Mouse (Mus musculus) kidney, adult 2 months (tissue): ENCODE measurements at regions not wholly inside any gene's neighbourhood (a gene's known extent, or its start where the extent isn't known, plus 50 kb on each side); places are given as distances from the start of the nearest gene placed in this dataset.

Experiments
- DNase-seq: peaks from one replicate; pipeline ENCODE4 v3.0.0; 2021
- H3K27ac ChIP-seq: fragments of 200-500 bp; 2 replicates; pipeline ENCODE4 v1.5.1; 2012; ENCODE audit warnings: low read depth, low read length, control low read depth, inconsistent platforms; ENCODE audit not compliant: insufficient read depth
- H3K27me3 ChIP-seq: fragments of 200-500 bp; replicated peaks from 2 replicates; pipeline ENCODE4 v1.6.1; 2012; ENCODE audit warnings: mild to moderate bottlenecking, moderate library complexity, low read length, inconsistent platforms; ENCODE audit not compliant: control insufficient read depth, insufficient read depth
- H3K36me3 ChIP-seq: fragments of 200-500 bp; 2 replicates; pipeline ENCODE4 v1.6.1; 2012; ENCODE audit warnings: mild to moderate bottlenecking, moderate library complexity, low read length, inconsistent platforms; ENCODE audit not compliant: control insufficient read depth, insufficient read depth
- H3K4me1 ChIP-seq: fragments of 200-500 bp; 2 replicates; pipeline ENCODE4 v1.6.1; 2011; ENCODE audit warnings: low read length; ENCODE audit not compliant: control insufficient read depth, insufficient read depth
- H3K4me3 ChIP-seq: fragments of 200-500 bp; 2 replicates; pipeline ENCODE4 v1.5.1; 2011; ENCODE audit warnings: mild to moderate bottlenecking, low read depth, low read length, control low read depth; ENCODE audit not compliant: insufficient read depth
- CTCF ChIP-seq: fragments of 200-500 bp; conservative IDR thresholded peaks from 2 replicates; pipeline ENCODE4 v1.5.1; 2011; ENCODE audit warnings: low read depth, mild to moderate bottlenecking, control low read depth, low read length, moderate library complexity, mixed read lengths; ENCODE audit not compliant: insufficient read depth, insufficient read length
- POLR2A ChIP-seq: fragments of 200-500 bp; IDR thresholded peaks from one replicate; pipeline ENCODE4 v1.6.1; 2011; ENCODE audit warnings: low read depth, low read length, control low read depth
- WGBS: fragments of 180-500 bp; shearing (Covaris S2); methylation state at CpG from one replicate; pipeline ENCODE4 v1.1.7; 2018; 5-methylcytosine and 5-hydroxymethylcytosine counted together

- Histone ChIP-seq H3K4me3 (no peak overlapping the region), H3K27me3 (no peaks in the 10 kb centered on the region), H3K4me1 (no peaks in the 10 kb centered on the region), H3K36me3 (no peaks in the 10 kb centered on the region), H3K27ac (no peak overlapping the region)
- 71% methylated on average over 4 of the region's 4 CpGs for WGBS
- TF ChIP-seq POLR2A (no peak), CTCF (no peak)
- DNase-seq, result no peak
Measured at GRCm38 (mm10) chr2:51847556-51847955, 87.4 kb downstream of the Rbm43 start.

GRCm38 (mm10) chr2:51847964-51848363 is 87.0 kb downstream of the Rbm43 start:
- Histone ChIP-seq H3K36me3 (no peaks in the 10 kb centered on the region), H3K27ac (no peak overlapping the region), H3K27me3 (no peaks in the 10 kb centered on the region), H3K4me3 (no peak overlapping the region), H3K4me1 (no peaks in the 10 kb centered on the region)
- WGBS, result 73% methylated on average over 6 of the region's 6 CpGs
- DNase-seq, result no peak
- no peak for TF ChIP-seq POLR2A
- TF ChIP-seq CTCF, result no peak

DNA sequence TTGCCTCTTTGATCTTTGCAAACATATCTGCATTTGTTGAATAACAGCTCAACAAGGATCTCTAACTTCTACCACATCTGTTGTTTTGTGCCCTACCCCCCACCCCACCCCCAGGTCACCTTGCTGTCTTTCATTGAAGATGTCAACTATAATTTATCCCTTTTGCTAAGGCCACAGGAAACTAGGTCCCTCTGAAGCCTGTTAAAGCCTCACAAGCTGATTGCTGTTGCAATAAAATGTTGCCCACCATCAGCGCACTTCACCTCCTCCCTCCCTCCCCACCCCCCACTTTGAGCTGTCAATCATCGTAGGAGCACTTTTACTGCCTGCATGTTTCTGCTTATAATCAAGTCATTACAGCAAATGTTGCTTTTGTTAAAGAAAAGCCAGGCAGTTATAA is 86.5 kb downstream of the Rbm43 start:
- DNase-seq, result no peak
- TF ChIP-seq POLR2A, result no peak
- TF ChIP-seq CTCF, result no peak
- WGBS, result 44% methylated on average over 2 of the region's 2 CpGs

GRCm38 (mm10) chr2:51850581-51850980 is 84.4 kb downstream of the Rbm43 start:
- WGBS, result 88% methylated on average over 9 of the region's 9 CpGs
- TF ChIP-seq CTCF (no peak), POLR2A (no peak)
- Histone ChIP-seq H3K27me3 (no peaks in the 10 kb centered on the region), H3K27ac (no peak overlapping the region), H3K36me3 (no peaks in the 10 kb centered on the region), H3K4me3 (no peak overlapping the region), H3K4me1 (no peaks in the 10 kb centered on the region)
- DNase-seq, result no peak

More for the DNA sequence above, 86.5 kb downstream of the Rbm43 start:
- H3K36me3 ChIP-seq, result no peaks in the 10 kb centered on the region
- H3K27ac ChIP-seq, result no peak overlapping the region
- no peak overlapping the region for H3K4me3 ChIP-seq
- no peaks in the 10 kb centered on the region for H3K27me3 ChIP-seq
- no peaks in the 10 kb centered on the region for H3K4me1 ChIP-seq

GRCm38 (mm10) chr2:51851711-51852110 is 83.3 kb downstream of the Rbm43 start:
- no peak for TF ChIP-seq POLR2A
- Histone ChIP-seq H3K4me1 (no peaks in the 10 kb centered on the region), H3K27ac (no peak overlapping the region), H3K27me3 (no peaks in the 10 kb centered on the region), H3K36me3 (no peaks in the 10 kb centered on the region), H3K4me3 (no peak overlapping the region)
- DNase-seq, result no peak
- 96% methylated on average over 7 of the region's 7 CpGs for WGBS

DNA sequence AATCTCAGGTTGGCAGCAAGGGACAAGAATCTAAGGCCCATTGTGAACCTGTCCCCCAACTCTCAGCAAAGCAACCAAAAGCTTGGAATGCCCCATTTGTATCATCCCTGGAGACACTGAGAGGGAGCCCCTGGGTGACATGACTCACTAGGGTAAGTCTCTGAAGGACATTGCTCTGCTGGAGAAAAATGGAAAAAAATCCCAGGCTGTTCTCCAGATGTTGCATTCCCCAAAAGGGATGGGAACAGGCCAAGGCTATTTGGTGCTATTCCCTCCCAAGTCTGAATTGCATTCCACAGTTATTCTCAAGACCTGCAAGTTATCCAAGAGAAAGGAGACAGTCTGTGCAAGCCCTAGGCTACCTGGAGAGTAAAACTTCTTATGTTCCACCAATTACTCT is 77.7 kb downstream of the Rbm43 start:
- H3K4me1 ChIP-seq, result no peaks in the 10 kb centered on the region
- TF ChIP-seq POLR2A, result no peak
- TF ChIP-seq CTCF, result no peak
- DNase-seq, result no peak

DNA sequence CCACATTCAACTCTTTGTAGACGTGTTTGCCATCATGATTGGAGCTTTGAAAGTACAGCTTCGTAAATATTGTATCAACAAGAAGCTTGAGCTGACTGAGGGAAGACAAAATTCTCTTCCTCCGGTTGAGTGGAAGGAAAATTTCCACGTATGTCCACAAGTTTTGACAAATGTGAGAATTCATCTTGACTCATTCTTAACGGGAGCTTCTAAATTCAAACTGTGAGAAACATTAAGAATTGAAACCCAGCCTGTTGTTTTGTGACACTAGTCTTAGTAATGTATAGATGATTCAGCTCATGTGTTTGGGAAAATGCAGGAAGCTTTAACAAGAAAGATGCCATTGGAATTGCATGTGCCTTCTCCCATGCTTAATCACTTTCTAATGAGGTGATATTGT is 68.9 kb downstream of the Rbm43 start:
- no peak overlapping the region for H3K4me3 ChIP-seq
- H3K36me3 ChIP-seq, result no peaks in the 10 kb centered on the region
- no peaks in the 10 kb centered on the region for H3K4me1 ChIP-seq
- WGBS, result 88% methylated on average over 5 of the region's 5 CpGs
- TF ChIP-seq CTCF (no peak), POLR2A (no peak)
- no peak overlapping the region for H3K27ac ChIP-seq
- no peaks in the 10 kb centered on the region for H3K27me3 ChIP-seq
- DNase-seq, result no peak

More for the DNA sequence above, 77.7 kb downstream of the Rbm43 start:
- H3K36me3 ChIP-seq, result no peaks in the 10 kb centered on the region
- H3K27me3 ChIP-seq, result no peaks in the 10 kb centered on the region
- H3K27ac ChIP-seq, result no peak overlapping the region
- no peak overlapping the region for H3K4me3 ChIP-seq
